Mouse (Mus musculus) spleen, postnatal 36 days (tissue): ENCODE results near the gene Gm21972.

Experiments used
- DNase-seq, 2 experiments: peaks; one replicate each; pipeline ENCODE4 v3.0.0; 2022; ENCODE audit warnings: low spot score in 2 of 2, mixed read lengths in 1 of 2

The Gm21972 gene

DNA sequence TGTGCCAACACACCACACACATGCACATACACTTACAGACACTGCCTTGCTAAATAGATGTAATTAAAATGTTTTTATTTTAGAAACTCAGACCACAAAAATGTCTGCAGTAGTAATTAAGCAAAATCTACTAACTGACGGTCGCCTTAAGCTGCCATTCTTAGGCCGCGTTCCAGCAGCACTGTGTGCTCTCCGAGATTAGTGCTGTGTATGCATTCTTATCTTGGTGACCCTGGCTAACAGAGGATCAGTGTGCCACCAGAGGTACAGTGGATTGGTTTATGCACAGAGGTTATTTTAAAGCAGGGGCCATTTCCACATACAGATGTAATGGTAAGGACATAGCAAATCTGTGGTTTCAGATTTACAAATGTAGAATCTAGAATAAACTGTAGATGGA, 27.6 kb downstream of the Gm21972 start:
- DNase-seq, result peak; percentile 19 to 55

DNA sequence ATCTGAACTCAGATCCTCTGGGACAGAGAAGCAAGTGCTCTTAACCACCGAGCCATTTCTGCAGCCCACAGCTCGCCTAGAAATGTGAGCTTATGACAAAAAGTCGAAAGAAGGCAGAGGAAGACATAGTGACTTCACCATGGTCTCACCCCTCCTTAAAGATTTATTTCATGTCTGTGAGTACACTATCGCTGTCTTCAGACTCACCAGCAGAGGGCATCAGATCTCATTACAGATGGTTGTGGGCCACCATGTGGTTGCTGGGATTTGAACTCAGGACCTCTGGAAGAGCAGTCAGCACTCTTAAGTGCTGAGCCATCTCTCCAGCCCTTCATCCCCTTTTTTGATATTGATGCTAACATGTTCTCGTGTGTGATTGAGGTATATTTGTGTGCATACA, 41.2 kb downstream of the Gm21972 start:
- no peak for DNase-seq

GRCm38 (mm10) chr1:86176066-86176465, 42.6 kb downstream of the Gm21972 start:
- DNase-seq, result no peak

DNA sequence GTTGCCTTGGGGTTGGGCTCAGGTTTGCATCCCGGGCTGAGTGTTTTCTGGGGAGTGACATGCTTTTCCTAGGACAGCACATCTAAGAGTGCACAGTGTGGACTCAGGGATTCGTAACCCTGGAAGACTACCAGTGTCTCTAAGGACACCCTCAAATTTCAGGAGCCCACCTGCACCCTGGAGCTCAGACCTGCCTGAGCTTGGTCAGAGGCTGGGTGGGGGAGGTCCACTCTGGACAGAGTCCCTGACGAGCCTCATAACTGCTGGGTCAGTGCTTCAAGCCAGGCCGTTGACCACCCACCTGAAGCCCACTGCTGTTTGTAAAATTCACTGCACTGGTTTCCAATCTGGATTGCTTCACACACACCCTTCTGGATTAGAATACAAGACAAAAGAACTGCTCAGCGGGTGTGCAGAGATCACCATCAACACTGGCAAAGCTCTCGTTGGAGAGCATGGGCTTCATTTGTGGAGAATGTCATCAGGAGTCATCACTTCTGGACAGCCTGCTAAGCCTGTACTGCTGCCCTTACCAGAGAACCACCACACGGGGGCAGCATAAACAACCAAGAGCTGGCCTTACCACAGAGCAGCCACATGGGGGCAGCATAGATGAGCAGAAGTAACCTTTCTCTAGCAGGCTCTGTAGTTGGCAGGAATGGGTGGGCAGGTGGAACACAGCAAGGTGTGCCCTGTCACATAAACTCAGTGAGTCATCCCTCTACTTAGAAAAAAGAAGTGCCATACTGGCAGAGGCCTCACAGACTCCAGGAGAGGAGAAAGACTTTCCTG, 45.2 kb downstream of the Gm21972 start:
- DNase-seq, result peak; percentile 72 to 77

- DNase-seq, result no peak
Measured at GRCm38 (mm10) chr1:86182004-86182709, 48.7 kb downstream of the Gm21972 start.

GRCm38 (mm10) chr1:86183577-86184263, 50.3 kb downstream of the Gm21972 start:
- no peak for DNase-seq

DNA sequence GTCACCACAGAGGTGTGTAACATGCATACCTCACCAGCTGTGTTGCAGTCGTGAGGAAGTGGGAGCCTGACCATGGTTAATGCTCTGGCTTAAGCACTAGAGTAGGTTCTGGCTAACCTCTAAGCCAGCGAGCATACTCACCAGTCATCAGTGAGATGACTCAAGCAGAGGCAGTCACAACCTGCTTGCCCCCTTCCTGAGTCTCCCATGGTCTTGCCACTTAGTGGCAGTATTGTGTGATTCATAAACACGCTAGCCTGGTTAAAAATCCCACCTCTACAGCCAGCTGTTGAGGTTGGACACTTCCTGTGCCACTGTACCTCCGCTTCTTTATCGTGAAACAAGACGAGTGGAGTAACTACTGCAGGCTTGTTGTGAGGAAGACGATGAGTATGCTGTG, 53.3 kb downstream of the Gm21972 start:
- DNase-seq, result no peak

DNA sequence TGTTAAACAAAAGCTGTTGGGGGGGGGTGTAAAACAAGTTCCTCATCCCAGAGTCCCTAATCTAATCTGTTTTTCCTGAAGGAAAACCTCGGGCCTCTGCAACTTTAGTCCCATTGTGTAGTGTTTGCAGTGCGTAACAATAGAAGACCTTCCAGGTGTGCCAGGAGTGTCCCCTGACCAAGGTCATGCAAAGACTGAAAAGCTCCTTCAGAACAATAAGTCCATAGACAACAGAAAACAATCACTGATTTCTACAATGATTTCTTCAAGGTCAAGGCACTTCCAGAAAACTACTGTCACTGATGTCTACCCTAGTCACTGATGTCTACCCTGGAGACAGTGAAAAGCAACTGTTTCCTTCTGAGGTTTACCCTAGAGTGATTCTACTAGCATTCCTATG, 54.4 kb downstream of the Gm21972 start:
- no peak for DNase-seq

DNA sequence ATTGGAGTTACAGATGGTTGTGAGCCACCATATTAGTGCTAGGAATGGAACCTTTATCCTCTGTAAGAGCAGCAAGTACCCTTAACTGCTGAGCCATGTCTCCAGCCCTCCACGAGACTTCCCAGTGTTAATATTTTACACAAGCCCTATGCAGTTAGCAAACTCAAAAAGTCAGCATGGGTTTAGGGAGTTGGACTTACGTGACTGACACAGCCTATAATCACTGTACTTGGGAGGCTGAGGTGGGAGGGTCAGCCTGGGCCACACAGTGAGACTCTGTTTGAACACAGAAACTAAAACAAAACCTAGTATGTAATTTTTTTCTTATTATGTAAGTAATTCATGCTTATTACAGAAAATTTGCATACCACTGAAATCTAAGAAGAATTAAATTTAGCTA, 54.8 kb downstream of the Gm21972 start:
- DNase-seq, result no peak

DNA sequence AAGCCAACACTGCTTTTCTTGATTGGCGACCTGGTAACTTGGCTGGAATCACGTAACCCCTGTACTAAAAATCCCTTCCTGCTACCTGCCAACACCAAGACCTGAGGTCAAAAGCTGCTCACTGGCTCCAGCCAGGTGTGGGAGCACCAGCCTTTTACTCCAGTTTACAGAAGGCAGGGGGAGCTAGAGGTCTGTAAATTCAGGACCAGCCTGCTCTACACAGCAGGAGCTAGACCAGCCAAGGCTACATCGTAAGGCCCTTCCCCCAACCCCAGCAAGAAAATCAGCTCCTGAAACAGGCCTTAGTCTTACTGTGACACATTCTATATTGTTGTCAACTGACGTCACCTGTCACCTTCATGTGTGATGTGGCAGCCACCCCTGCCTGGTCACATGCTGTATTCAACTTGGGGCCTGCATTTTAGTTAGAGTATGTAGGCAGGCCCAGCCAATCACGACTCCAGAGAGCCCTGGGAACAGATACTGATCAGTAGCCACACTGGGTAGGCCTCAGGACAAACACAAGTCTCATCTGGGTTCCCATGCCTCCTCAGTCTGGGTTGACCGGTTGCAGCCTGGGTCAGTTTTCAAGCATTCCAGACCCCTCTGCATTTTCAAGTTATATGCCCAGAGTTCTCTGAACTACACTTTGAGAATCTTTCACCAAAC, 55.7 kb downstream of the Gm21972 start:
- peak; percentile 32 to 35 for DNase-seq

GRCm38 (mm10) chr1:86190843-86191242, 57.4 kb downstream of the Gm21972 start:
- DNase-seq, result no peak

DNA sequence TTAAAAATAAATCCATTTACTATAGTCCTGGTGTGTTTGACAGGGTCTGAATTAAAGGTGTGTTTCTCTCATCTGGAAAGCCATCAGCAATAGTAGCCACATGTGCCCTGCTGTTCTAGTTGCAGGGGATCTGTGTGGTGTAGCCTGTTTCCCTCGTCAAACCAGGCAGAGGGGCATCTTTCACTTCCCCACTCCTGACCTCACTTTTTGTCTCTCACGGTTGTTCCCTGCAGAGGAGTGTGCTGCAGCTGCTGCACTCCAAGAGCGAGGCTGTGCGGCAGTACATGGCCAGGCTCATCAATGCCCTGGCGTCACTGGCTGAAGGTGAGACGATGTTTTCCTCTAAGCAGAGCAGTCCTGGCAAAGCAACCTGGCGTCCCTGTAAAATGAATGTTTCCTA, 60.6 kb downstream of the Gm21972 start:
- DNase-seq, result peak; percentile 28 to 40

- DNase-seq, result no peak
Measured at GRCm38 (mm10) chr1:86198276-86198675, 64.8 kb downstream of the Gm21972 start.

GRCm38 (mm10) chr1:86199026-86199425, 65.6 kb downstream of the Gm21972 start:
- DNase-seq, result no peak

DNA sequence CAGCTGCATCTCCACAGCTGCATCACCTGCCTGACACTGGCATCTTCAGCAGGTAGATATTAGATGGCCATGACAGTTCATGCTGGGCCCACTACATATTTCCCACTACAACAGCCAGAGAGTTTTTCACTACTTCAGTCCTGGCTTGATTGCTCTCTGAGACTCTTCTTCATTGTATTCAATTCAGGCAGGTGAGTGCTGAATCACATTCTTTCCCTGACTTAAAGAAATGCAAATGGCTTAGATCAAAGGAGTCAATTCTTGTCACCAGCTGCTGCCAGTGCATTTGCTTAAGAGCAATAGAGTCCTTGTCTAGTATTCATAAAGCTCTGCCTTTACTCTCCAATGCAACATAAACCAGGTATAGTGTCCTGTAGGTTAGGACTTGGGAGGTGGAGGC, 67.9 kb downstream of the Gm21972 start:
- DNase-seq, result no peak

GRCm38 (mm10) chr1:86202617-86203219, 69.3 kb downstream of the Gm21972 start:
- DNase-seq, result no peak

DNA sequence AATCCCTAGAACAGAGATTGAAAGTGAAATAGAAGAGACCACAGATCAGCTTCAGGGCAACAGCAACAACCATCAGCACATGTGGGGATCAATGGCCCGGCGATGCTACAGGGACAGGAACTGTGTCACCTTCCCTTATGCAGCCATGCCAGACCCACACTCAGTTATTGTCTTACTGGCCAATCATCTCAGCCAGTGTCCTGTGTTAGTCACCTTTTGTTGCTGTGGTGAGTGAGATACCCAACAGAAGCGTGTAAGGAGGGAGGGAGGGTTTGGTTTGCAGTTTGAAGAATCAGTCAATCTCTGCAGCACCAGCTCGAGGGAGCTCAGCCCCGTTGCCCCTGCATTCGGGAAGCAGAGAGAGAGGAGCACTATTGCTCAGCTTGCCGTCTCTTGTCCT, 77.2 kb downstream of the Gm21972 start:
- no peak for DNase-seq

DNA sequence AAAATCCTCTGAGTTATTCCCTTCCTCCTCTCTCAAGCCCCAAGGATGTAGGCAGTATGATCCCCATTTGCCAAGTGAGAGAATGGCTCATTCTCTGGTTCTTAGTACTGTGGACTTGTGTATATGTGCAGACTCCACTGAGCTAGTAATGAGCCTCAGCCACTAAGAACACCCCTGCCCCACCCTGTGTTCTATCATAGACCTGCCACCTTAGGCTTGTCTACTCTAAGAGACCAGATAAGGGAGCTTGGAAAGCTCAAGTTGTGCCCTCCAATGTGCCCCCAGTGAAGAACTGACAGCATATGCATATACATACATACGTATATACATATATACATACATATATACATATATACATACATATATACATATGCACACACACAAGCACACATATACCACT, 78.1 kb downstream of the Gm21972 start:
- DNase-seq, result no peak
